Mouse (Mus musculus) stomach, embryonic 14.5 days (tissue): ENCODE measurements at regions not wholly inside any gene's neighbourhood (a gene's known extent, or its start where the extent isn't known, plus 50 kb on each side); places are given as distances from the start of the nearest gene placed in this dataset.

Experiments
- ATAC-seq: fragments of 200-750 bp; cut with Nextera tagmentation; 2 replicates; pipeline ENCODE4 v1.8.0; 2017; ENCODE audit warnings: low read depth, moderate TSS enrichment; ENCODE audit not compliant: insufficient number of reproducible peaks, insufficient read depth, low FRiP score
- H3K27ac ChIP-seq: fragments of 300-500 bp; sonication (generic); 2 replicates; pipeline ENCODE4 v1.5.1; 2014; ENCODE audit warnings: mild to moderate bottlenecking, low read length, moderate library complexity, mixed read lengths
- H3K27me3 ChIP-seq: fragments of 300-500 bp; sonication (generic); 2 replicates; pipeline ENCODE4 v1.6.1; 2014; ENCODE audit warnings: low read length, control low read depth, mixed read lengths; ENCODE audit not compliant: control insufficient read depth, insufficient read depth
- H3K36me3 ChIP-seq: fragments of 300-500 bp; sonication (generic); 2 replicates; pipeline ENCODE4 v1.6.1; 2014; ENCODE audit warnings: mild to moderate bottlenecking, control low read depth, low read length, moderate library complexity, mixed read lengths; ENCODE audit not compliant: control insufficient read depth, insufficient read depth
- H3K4me1 ChIP-seq: fragments of 300-500 bp; sonication (generic); 2 replicates; pipeline ENCODE4 v1.6.1; 2014; ENCODE audit warnings: low read length, control low read depth, mixed read lengths; ENCODE audit not compliant: control insufficient read depth, insufficient read depth
- H3K4me2 ChIP-seq: fragments of 300-500 bp; sonication (generic); replicated peaks from 2 replicates; pipeline ENCODE4 v1.6.1; 2014; ENCODE audit warnings: low read depth, low read length, control low read depth
- H3K4me3 ChIP-seq: fragments of 300-500 bp; sonication (generic); 2 replicates; pipeline ENCODE4 v1.5.1; 2014; ENCODE audit warnings: low read depth, low read length, control low read depth
- H3K9ac ChIP-seq: fragments of 300-500 bp; sonication (generic); replicated peaks from 2 replicates; pipeline ENCODE4 v1.6.1; 2014; ENCODE audit warnings: low read depth, mild to moderate bottlenecking, control low read depth, low read length, moderate library complexity, mixed read lengths
- H3K9me3 ChIP-seq: fragments of 300-500 bp; sonication (generic); 2 replicates; pipeline ENCODE4 v1.6.1; 2016; ENCODE audit warnings: low read depth, low read length, control low read depth; ENCODE audit not compliant: control insufficient read depth
- WGBS: fragments of 180-500 bp; shearing (Covaris S2); extraction: QIAGEN DNeasy Blood & Tissue Kit; methylation state at CpG from one replicate; pipeline ENCODE4 v1.1.7; 2014; 5-methylcytosine and 5-hydroxymethylcytosine counted together

- no peaks in the 10 kb centered on the region for H3K27me3 ChIP-seq
- no peak overlapping the region for H3K9ac ChIP-seq
- no peak overlapping the region for H3K4me3 ChIP-seq
- no peaks in the 10 kb centered on the region for H3K9me3 ChIP-seq
- H3K27ac ChIP-seq: no peak overlapping the region
- no peak for ATAC-seq
- H3K4me1 ChIP-seq: no peaks in the 10 kb centered on the region
- no peak overlapping the region for H3K4me2 ChIP-seq
- 50% methylated on average over 13 of the region's 13 CpGs for WGBS
- no peaks in the 10 kb centered on the region for H3K36me3 ChIP-seq
Measured at GRCm38 (mm10) chr8:46924787-46925548, 61.7 kb upstream of the Enpp6 start.

DNA sequence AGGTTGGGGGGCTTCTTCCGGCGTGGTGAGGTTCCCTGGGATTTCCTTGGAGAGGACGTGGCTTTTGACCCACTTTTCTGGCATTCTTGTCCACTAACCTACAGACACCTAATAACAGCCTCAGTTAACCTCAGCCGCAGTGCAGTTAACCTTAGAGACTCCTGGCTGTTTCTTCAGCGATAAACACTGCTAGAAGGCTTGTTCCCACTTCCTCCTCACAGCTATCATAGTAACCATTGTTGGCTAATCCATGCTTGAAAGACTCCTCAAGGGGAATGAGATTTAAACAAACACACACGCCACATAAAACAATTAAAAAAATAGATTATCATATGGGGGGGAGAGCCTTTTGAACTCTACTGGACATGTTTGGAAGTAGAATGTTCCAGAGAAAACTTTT, 58.0 kb upstream of the Enpp6 start:
- H3K4me1 ChIP-seq: 0 out of 2 replicates have a peak, but pooled peaks cover 3% of the 10 kb centered on the region

DNA sequence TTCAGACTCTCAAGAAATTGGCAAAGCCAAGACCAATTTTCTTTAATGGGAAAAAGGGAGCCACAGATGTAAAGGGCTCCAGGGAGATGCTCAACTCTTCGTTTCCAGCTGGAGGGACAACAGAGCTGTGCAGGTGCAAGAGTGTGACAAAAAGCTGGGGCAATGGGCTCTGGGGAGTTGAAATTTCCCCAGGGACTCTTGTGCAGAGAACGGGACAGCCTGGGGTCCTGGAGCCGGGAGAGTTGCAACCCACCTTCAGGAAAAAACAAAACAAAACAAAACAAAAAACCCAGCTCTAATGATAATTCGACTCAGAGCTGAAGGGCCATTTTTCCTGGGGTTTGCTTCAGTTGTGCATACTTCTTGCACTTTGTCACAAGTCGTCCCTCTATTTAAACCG, 57.0 kb upstream of the Enpp6 start:
- 0 out of 2 replicates have a peak, but pooled peaks cover 3% of the 10 kb centered on the region for H3K4me1 ChIP-seq
- H3K9me3 ChIP-seq: no peaks in the 10 kb centered on the region
- H3K36me3 ChIP-seq: no peaks in the 10 kb centered on the region
- WGBS: 86% methylated on average over 6 of the region's 6 CpGs
- H3K27me3 ChIP-seq: no peaks in the 10 kb centered on the region
- H3K4me2 ChIP-seq: no peak overlapping the region
- no peak overlapping the region for H3K9ac ChIP-seq
- no peak overlapping the region for H3K27ac ChIP-seq
- H3K4me3 ChIP-seq: no peak overlapping the region
- ATAC-seq: no peak

More for the DNA sequence above, 58.0 kb upstream of the Enpp6 start:
- no peaks in the 10 kb centered on the region for H3K36me3 ChIP-seq
- H3K9me3 ChIP-seq: no peaks in the 10 kb centered on the region
- no peak overlapping the region for H3K4me2 ChIP-seq
- no peak overlapping the region for H3K4me3 ChIP-seq
- no peak for ATAC-seq
- WGBS: 76% methylated on average over 6 of the region's 6 CpGs
- no peak overlapping the region for H3K9ac ChIP-seq
- H3K27ac ChIP-seq: no peak overlapping the region
- no peaks in the 10 kb centered on the region for H3K27me3 ChIP-seq

DNA sequence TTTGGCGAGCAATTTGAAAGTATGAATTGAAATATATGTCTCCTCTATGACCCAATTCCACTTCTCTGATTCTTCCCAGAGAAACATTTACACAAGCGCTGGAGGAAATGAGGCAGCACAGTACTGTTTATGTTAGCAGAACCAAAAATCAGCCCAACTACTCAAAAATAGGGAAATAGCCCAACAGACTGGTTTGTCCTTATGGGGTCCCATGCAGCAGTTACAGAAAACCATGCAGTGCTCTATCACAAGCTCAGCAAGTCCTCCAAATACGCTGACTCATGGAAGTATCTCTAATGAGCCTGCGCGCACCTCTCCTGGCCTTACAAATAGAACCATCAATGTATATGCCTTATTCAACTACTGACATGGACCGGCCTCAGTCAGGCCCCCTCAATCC, 55.4 kb upstream of the Enpp6 start:
- H3K27ac ChIP-seq: no peak overlapping the region
- no peak overlapping the region for H3K9ac ChIP-seq
- no peak overlapping the region for H3K4me2 ChIP-seq
- H3K27me3 ChIP-seq: no peaks in the 10 kb centered on the region
- H3K4me1 ChIP-seq: 0 out of 2 replicates have a peak, but pooled peaks cover 3% of the 10 kb centered on the region
- no peaks in the 10 kb centered on the region for H3K9me3 ChIP-seq
- WGBS: 86% methylated on average over 6 of the region's 6 CpGs
- no peaks in the 10 kb centered on the region for H3K36me3 ChIP-seq
- no peak for ATAC-seq
- no peak overlapping the region for H3K4me3 ChIP-seq

DNA sequence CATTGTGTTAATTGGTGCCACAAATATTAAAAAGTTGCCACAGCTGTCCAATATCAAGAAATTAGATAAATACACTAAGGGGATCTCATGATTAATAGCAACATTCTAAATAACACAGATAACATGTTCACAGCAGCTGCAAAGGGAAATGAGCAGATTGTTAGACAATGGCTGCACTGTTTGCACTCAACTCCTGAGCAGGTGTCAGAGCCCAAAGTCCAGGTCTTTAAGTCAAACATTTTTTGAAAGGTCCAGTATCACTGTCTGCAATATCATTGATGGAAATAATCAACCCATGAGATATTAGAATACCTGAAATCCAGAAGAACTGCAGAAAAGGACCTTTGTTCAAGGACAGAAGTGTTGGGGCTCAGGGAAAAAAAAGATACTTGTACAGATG, 53.4 kb upstream of the Enpp6 start:
- no peak overlapping the region for H3K9ac ChIP-seq
- 0 out of 2 replicates have a peak, but pooled peaks cover 3% of the 10 kb centered on the region for H3K4me1 ChIP-seq
- H3K4me2 ChIP-seq: no peak overlapping the region
- H3K27ac ChIP-seq: no peak overlapping the region
- no peaks in the 10 kb centered on the region for H3K9me3 ChIP-seq
- H3K36me3 ChIP-seq: no peaks in the 10 kb centered on the region
- no peak for ATAC-seq
- no peak overlapping the region for H3K4me3 ChIP-seq
- no peaks in the 10 kb centered on the region for H3K27me3 ChIP-seq

GRCm38 (mm10) chr8:46934254-46934653, 52.4 kb upstream of the Enpp6 start:
- no peaks in the 10 kb centered on the region for H3K9me3 ChIP-seq
- no peak for ATAC-seq
- 72% methylated on average over 9 of the region's 9 CpGs for WGBS

GRCm38 (mm10) chr8:46934898-46935297, 51.8 kb upstream of the Enpp6 start:
- no peaks in the 10 kb centered on the region for H3K36me3 ChIP-seq
- H3K9ac ChIP-seq: no peak overlapping the region
- no peak overlapping the region for H3K27ac ChIP-seq
- H3K9me3 ChIP-seq: no peaks in the 10 kb centered on the region
- no peaks in the 10 kb centered on the region for H3K27me3 ChIP-seq
- no peak overlapping the region for H3K4me3 ChIP-seq
- ATAC-seq: 0 out of 2 replicates have a peak, but pooled peaks have one; percentile 58
- 0 out of 2 replicates have a peak, but pooled peaks cover 3% of the 10 kb centered on the region for H3K4me1 ChIP-seq
- H3K4me2 ChIP-seq: no peak overlapping the region
- 27% methylated on average over 9 of the region's 9 CpGs for WGBS

More at GRCm38 (mm10) chr8:46934254-46934653, 52.4 kb upstream of the Enpp6 start:
- H3K27me3 ChIP-seq: no peaks in the 10 kb centered on the region
- no peak overlapping the region for H3K4me2 ChIP-seq
- no peak overlapping the region for H3K27ac ChIP-seq
- H3K4me1 ChIP-seq: 0 out of 2 replicates have a peak, but pooled peaks cover 3% of the 10 kb centered on the region
- no peak overlapping the region for H3K4me3 ChIP-seq
- no peaks in the 10 kb centered on the region for H3K36me3 ChIP-seq
- no peak overlapping the region for H3K9ac ChIP-seq

DNA sequence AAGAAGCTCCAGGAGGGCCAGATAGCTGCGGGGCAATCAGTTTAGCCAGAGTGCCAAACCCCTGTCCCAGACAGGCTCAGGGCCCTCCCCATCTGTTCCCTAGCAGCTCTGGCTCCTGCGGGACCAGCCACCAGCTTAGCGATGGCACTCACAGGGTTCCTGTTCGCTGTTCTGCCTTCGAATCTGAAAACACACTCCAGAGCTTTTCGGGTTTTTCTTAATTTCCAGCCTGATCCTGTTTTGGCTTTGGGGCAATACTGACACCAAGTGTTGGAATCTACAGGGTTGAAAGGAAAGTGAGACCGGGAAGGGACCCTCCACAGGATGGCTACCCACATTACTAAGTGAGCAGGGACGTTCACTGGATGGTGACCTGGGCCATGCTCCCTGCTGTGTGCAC, 50.6 kb upstream of the Enpp6 start:
- no peak overlapping the region for H3K9ac ChIP-seq
- no peaks in the 10 kb centered on the region for H3K27me3 ChIP-seq
- no peaks in the 10 kb centered on the region for H3K9me3 ChIP-seq
- 0 out of 2 replicates have a peak, but pooled peaks cover 3% of the 10 kb centered on the region for H3K4me1 ChIP-seq
- H3K4me3 ChIP-seq: no peak overlapping the region
- no peaks in the 10 kb centered on the region for H3K36me3 ChIP-seq
- H3K27ac ChIP-seq: peak overlapping the region; percentile 21; the same call in 1 of the 2 replicates
- peak overlapping the region; percentile 32; the same call in 1 of the 2 replicates for H3K4me2 ChIP-seq
- ATAC-seq: no peak
- 31% methylated on average over 8 of the region's 8 CpGs for WGBS
